Mouse (Mus musculus) forebrain, postnatal 0 days (tissue): Measurements from ENCODE around the gene Celsr1. TPM values are rescaled to one million over a fixed set of nuclear protein-coding genes. Genes with fewer than 3 reads are reported as not detected.

Source experiments
- ATAC-seq: fragments of 200-750 bp; cut with Nextera tagmentation; 2 replicates; pipeline ENCODE4 v1.8.0; 2017; ENCODE audit warnings: mild to moderate bottlenecking, moderate library complexity
- DNase-seq: peaks from one replicate; pipeline ENCODE4 v3.0.0-alpha.2; 2015
- H3K27ac ChIP-seq: fragments of 300-500 bp; sonication (generic); 2 replicates; pipeline ENCODE4 v1.5.1; 2014; ENCODE audit warnings: low read depth, mild to moderate bottlenecking, antibody characterized with exemption, low read length, moderate library complexity, mixed read lengths
- H3K27me3 ChIP-seq: fragments of 300-500 bp; sonication (generic); 2 replicates; pipeline ENCODE4 v1.6.1; 2014; ENCODE audit warnings: mild to moderate bottlenecking, low read length, mixed read lengths; ENCODE audit not compliant: insufficient read depth
- H3K36me3 ChIP-seq: fragments of 300-500 bp; sonication (generic); 2 replicates; pipeline ENCODE4 v1.6.1; 2014; ENCODE audit warnings: mild to moderate bottlenecking, moderate library complexity; ENCODE audit not compliant: insufficient read depth
- H3K4me1 ChIP-seq: fragments of 300-500 bp; sonication (generic); 2 replicates; pipeline ENCODE4 v1.6.1; 2014; ENCODE audit warnings: antibody characterized with exemption; ENCODE audit not compliant: insufficient read depth
- H3K4me2 ChIP-seq: fragments of 300-500 bp; sonication (generic); 2 replicates; pipeline ENCODE4 v1.6.1; 2014; ENCODE audit warnings: low read depth, mild to moderate bottlenecking, moderate library complexity
- H3K4me3 ChIP-seq: fragments of 300-500 bp; sonication (generic); 2 replicates; pipeline ENCODE4 v1.5.1; 2014; ENCODE audit warnings: low read depth, low read length, mixed read lengths
- H3K9ac ChIP-seq: fragments of 300-500 bp; sonication (generic); 2 replicates; pipeline ENCODE4 v1.6.1; 2014; ENCODE audit warnings: mild to moderate bottlenecking
- H3K9me3 ChIP-seq: fragments of 300-500 bp; sonication (generic); 2 replicates; pipeline ENCODE4 v1.6.1; 2016; ENCODE audit warnings: low read length
- CTCF ChIP-seq: sonication (generic); IDR thresholded peaks from 2 replicates; pipeline ENCODE4 v1.5.1; 2016; ENCODE audit warnings: antibody characterized with exemption, control low read depth, low read depth
- whole genome bisulfite sequencing: fragments of 180-500 bp; shearing (Covaris S2); extraction: QIAGEN DNeasy Blood & Tissue Kit; methylation state at CpG from one replicate; pipeline ENCODE4 v1.1.7; 2014; 5-methylcytosine and 5-hydroxymethylcytosine counted together
- polyA plus RNA-seq: library from polyadenylated mRNA; unstranded; fragments of >200 nt; fragmentation: Nextera tagmentation; extraction: Ambion mirVana; gene quantifications from 2 replicates; pipeline ENCODE4 v1.2.1, GENCODE M21; 2015
- total RNA-seq: library from RNA; depleted of rRNA; stranded (reverse); fragments of >200 nt; gene quantifications from 2 replicates; pipeline ENCODE4 v1.2.3, GENCODE M21; 2014; rRNA removed

Gene Celsr1
- total and polyA plus RNA-seq, 2 experiments from 2014 or later = 0.97 to 13.0 TPM

DNA sequence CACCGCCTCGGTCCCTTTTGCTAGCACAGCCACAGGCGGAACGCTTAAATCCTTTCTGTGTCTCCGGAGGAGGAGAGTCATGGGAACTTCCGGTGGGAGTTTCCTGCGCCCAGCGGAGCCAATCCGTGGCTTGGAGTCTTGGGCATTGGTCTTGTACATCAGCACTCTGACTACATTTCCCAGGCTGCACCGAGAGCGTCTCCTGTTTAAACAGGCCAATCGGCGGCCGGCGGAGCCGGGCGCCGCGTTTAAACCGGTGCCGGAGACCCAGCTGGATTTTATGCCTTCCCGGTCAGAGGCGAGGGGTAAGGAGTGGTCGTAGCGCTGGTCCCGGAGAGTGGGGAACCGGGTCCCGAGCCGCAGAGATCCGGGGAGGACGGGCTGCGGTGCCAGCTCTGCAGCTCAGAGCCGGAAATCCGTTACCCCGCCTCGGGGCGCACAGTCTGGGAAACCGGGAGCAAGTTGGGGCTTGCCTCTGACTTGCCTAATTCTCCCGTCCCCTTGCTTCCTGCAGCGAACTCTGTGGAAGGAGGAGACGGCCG lies 174.0 kb downstream of the Celsr1 start, which contains the start of gene Gtse1:
TSS of gene Gtse1 (plus strand) at position 256 of the 542 bp plus-strand sequence.
- Histone ChIP-seq H3K36me3 (no peaks in the 10 kb centered on the region), H3K27ac (peak within 1 kb of the TSS; percentile 81), H3K9ac (peak within 1 kb of the TSS; percentile 78), H3K4me3 (peak within 1 kb of the TSS; percentile 59), H3K27me3 (no peaks in the 10 kb centered on the region), H3K4me1 (0 out of 2 replicates have a peak, but pooled peaks cover 4% of the 10 kb centered on the region), H3K4me2 (peak within 1 kb of the TSS; percentile 92), H3K9me3 (no peaks in the 10 kb centered on the region)
- peak; percentile 100 for ATAC-seq
- WGBS = 1% methylated on average over 42 of the region's 42 CpGs
- peak; percentile 97 for DNase-seq
- no peak for TF ChIP-seq CTCF

- no peak for TF ChIP-seq CTCF
- Histone ChIP-seq H3K9ac (peak overlapping the region; percentile 78), H3K4me3 (peak overlapping the region; percentile 59), H3K27ac (peak overlapping the region; percentile 81), H3K4me2 (peak overlapping the region; percentile 92), H3K4me1 (0 out of 2 replicates have a peak, but pooled peaks cover 4% of the 10 kb centered on the region), H3K27me3 (no peaks in the 10 kb centered on the region), H3K36me3 (no peaks in the 10 kb centered on the region), H3K9me3 (no peaks in the 10 kb centered on the region)
- peak; percentile 58; the same call in 1 of the 2 replicates for ATAC-seq
- no peak for DNase-seq
- 8% methylated on average over 15 of the region's 15 CpGs for WGBS
Measured at GRCm38 (mm10) chr15:85858980-85859489, 174.5 kb downstream of the Celsr1 start.

- Histone ChIP-seq H3K27ac (no peak overlapping the region), H3K4me2 (no peak overlapping the region), H3K9me3 (no peaks in the 10 kb centered on the region), H3K4me1 (no peaks in the 10 kb centered on the region), H3K4me3 (no peak overlapping the region), H3K27me3 (no peaks in the 10 kb centered on the region), H3K36me3 (no peaks in the 10 kb centered on the region), H3K9ac (no peak overlapping the region)
- ATAC-seq (no peak), DNase-seq (no peak)
- TF ChIP-seq CTCF = peak; percentile 24; the same call in 1 of the 2 replicates
- 77% methylated on average over 12 of the region's 12 CpGs for WGBS
Measured at GRCm38 (mm10) chr15:85851656-85852392, 181.8 kb downstream of the Celsr1 start.

Other genes starting within 250 kb of the Celsr1 start
- 14.8 and 18.8 TPM in 2 replicates for gene Cdpf1, start 222.1 kb downstream of the Celsr1 start, total RNA-seq
- 28.4 and 33.1 TPM in 2 replicates for gene Cdpf1, start 222.1 kb downstream of the Celsr1 start, polyA plus RNA-seq
- 0.14 and 0.23 TPM in 2 replicates for gene Pkdrej, start 212.0 kb downstream of the Celsr1 start, total RNA-seq
- 0.05 and 0.12 TPM in 2 replicates for gene Pkdrej, start 212.0 kb downstream of the Celsr1 start, polyA plus RNA-seq
- gene Ttc38, start 201.5 kb downstream of the Celsr1 start, total RNA-seq = 5.1 and 5.2 TPM in 2 replicates
- gene Ttc38, start 201.5 kb downstream of the Celsr1 start, polyA plus RNA-seq = 2.5 and 3.3 TPM in 2 replicates
- 2.2 and 4.3 TPM in 2 replicates for gene Gtse1, start 174.0 kb downstream of the Celsr1 start, total RNA-seq
- 3.2 and 3.7 TPM in 2 replicates for gene Gtse1, start 174.0 kb downstream of the Celsr1 start, polyA plus RNA-seq
- 32.3 and 38.9 TPM in 2 replicates for gene Trmu, start 154.5 kb downstream of the Celsr1 start, total RNA-seq
- 29.0 and 31.4 TPM in 2 replicates for gene Trmu, start 154.5 kb downstream of the Celsr1 start, polyA plus RNA-seq
- 54.5 and 57.0 TPM in 2 replicates for gene Gramd4, start 23.9 kb upstream of the Celsr1 start, total RNA-seq
- 24.8 and 28.8 TPM in 2 replicates for gene Gramd4, start 23.9 kb upstream of the Celsr1 start, polyA plus RNA-seq
- gene Cerk, start 152.4 kb upstream of the Celsr1 start, total RNA-seq = 31.7 and 32.9 TPM in 2 replicates
- 14.5 and 18.0 TPM in 2 replicates for gene Cerk, start 152.4 kb upstream of the Celsr1 start, polyA plus RNA-seq
- 20.5 and 22.1 TPM in 2 replicates for gene Tbc1d22a, start 180.7 kb upstream of the Celsr1 start, total RNA-seq
- gene Tbc1d22a, start 180.7 kb upstream of the Celsr1 start, polyA plus RNA-seq = 12.1 and 13.1 TPM in 2 replicates